Mouse (Mus musculus) lung, adult 2 months (tissue): ENCODE data around the gene Atf7.

Source experiments
- CTCF ChIP-seq: fragments of 200-500 bp; IDR thresholded peaks from 2 replicates; pipeline ENCODE4 v1.5.1; 2011; ENCODE audit warnings: mild to moderate bottlenecking, low read length, control low read depth; ENCODE audit not compliant: insufficient read depth
- POLR2A ChIP-seq: fragments of 200-500 bp; IDR thresholded peaks from 2 replicates; pipeline ENCODE4 v1.6.1; 2011; ENCODE audit warnings: low read depth, mild to moderate bottlenecking, control low read depth, low read length, borderline replicate concordance; ENCODE audit errors: extremely low read depth

- TF ChIP-seq POLR2A (peak; percentile 70; the same call in 1 of the 2 replicates), CTCF (no peak)
These were observed 48.3 kb upstream of the Atf7 start for GRCm38 (mm10) chr15:102673548-102673947.
